Mouse (Mus musculus) natural killer cell, adult 2 months (primary cell): ENCODE measurements around the gene Ccdc186.
A peak's percentile ranks its signal among the peaks of the same experiment; 100 is the strongest.

Source experiments
- DNase-seq, 2 experiments: peaks; one replicate each; pipeline ENCODE4 v3.0.0; 2022; ENCODE audit warnings: low spot score in 2 of 2

Ccdc186 gene

GRCm38 (mm10) chr19:56821798-56822447 is at the start of gene Ccdc186:
Gene Ccdc186 (minus strand): TSS chr19:56822190.
- DNase-seq = peak; percentile 95 to 96

DNA sequence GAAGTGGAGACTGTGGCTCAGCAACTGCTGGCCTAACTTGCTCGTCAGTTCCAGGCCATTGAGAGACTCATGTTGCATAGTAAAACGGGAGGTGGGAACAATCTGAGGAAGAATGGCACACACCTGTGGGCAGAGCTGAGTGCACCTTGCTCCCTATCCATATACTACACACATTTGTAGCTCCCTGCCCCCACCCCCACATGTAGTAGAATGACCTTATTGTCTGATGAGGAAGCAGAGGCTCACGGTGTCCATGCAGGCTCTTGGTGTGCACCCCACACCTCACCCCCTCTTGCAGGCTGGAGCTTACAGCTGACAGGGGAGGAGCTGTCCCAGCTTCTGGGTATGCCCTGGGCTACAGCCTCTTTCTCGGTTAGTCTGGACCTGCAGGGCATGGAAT is 45.7 kb upstream of the Ccdc186 start:
- no peak for DNase-seq

DNA sequence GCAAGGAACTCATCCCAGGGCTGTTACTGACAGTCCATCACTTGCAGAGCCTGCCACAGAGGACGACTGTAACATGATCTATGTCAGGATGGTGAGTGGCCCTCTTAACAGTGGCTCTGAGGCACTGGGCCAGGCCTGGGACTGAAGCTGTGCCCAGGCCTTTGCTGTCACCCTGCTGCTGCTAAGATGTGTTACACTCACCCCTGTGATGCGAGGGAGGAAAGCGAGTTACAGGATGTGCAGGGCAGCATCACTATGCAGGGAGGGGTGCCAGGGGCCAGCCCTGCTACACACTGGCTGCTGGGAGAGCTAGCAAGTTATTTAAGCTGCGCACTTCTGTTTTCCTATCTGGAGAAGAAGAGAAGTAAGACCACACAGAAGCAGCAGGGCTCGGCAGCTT is 34.5 kb upstream of the Ccdc186 start:
- no peak for DNase-seq

DNA sequence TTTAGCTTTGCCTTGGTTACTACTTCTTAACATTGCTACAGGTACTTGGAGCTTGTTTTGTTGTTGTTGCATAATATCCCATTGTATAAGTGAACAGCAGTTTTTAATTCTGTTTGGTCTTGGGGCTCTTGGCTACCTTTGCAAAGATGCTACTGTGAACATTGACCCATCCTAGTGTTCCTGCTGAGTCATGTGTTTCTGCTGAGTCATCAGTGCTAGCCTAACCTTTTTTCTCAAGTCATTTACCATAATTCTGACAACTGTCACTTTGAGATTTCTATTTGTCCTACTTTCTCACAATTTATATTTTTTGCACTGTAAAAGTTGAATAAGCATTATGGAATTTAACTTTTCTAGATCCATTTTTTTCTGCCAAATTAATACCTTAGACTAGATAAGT is 30.6 kb upstream of the Ccdc186 start:
- no peak for DNase-seq

DNA sequence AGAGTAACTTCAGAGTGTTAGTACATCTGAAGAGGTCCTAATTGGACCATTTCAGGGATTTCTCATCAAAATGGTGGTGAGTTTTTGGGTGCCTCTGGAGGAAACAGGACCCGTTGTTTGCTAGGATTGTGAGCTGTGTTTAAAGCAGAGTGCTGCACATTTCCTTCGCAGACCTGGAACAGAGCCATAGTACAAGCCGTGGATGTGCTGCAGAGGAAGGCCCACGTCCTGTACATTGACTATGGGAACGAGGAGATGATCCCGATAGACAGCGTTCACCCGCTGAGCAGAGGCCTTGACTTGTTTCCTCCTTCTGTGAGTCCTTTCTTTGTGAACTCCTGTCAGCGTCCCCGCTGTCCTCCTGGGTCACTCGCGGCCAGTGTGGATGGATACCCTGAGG is 21.0 kb upstream of the Ccdc186 start:
- DNase-seq = no peak

DNA sequence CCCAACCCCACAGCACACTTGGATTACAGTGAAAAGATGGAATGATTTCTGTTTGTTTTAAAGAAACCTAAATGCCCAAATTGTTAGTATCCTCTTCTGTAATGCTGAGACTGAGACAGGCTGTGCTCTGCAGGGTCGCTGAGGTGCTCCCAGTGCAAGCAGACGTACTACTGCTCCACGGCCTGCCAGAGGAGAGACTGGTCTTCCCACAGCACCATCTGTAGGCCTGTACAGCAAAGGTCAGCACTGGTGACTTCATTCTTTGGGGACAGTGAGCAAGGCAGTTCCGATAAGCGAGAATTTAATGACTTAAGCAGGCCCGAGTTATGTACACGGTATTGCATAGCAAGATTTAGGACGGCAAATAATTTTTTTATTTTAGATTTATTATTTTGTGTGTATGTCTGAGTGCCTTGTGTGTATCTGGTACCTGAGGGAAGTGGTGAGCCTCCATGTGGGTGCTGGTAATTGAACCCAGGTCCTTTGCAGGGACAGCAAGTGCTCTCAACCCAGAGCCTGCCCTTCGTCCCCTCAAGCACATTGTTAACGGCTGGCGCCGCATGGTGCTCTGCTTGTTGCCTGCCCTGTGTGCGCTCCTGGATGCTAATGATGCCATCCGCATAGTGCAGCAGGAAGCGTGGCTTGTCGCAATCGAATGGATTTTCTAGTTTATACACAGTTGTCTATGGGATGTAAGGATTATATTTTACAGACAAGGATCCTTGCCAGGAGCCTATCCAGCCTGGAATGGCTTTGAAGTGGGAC is 17.1 kb upstream of the Ccdc186 start:
- no peak for DNase-seq

DNA sequence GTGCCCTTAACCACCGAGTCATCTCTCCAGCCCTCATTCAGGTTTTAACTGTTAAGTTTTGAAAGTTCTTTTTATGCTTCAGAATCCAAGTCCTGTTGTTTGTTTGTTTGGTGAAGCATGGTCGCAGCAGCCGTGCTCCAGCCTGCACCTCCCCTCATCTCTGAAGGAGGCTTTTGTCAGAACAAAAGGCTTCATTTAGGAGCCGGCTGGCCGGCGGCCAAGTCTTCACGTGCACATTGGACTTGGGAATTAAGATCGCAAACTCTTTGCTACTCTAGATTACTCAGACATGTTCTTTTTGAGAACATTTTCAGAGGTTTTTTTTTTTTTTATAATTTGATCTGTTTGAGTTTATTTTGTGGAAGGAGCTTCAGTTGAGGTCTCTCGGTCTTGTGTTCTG is 13.3 kb upstream of the Ccdc186 start:
- DNase-seq = no peak

DNA sequence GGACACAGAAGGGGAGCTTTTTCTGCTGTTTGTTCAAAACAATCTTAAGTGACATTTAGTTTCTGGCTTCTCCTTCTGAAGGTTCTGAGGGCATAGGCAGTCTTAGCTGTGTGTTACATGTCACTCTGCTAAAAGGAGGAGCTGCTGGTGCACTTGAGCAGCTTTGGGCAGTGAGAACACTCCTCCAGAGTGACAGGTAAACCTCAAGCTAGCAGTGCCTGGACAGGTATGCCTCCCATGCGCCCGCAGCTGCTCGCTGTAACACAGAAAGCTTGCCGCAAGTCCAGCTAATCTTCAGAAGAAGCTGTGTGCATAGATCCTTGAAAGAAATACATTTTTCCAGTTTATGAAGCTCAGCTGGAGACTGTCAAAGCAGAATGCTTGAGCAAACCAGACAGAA is 8.2 kb upstream of the Ccdc186 start:
- no peak for DNase-seq

DNA sequence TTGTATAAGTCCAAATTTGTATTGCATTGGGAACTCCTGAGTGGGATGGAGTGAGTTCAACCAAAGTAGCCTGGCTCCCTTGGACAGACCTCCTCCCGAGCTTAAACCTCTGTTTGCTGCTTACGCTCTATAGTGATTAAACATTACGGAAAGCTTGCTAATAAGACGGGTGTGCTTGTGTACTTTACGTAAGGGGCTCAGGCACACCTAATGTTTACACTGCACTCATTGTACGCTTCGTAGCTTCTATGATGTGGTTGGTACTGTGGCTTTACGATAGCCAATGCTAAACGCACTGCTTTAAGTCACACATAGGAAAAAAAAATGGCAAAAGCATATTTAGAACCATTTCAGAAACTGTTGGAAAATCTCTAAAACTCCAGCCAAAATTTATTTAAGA is 7.3 kb upstream of the Ccdc186 start:
- no peak for DNase-seq

- DNase-seq = no peak
These were observed 6.3 kb upstream of the Ccdc186 start for GRCm38 (mm10) chr19:56828305-56828704.

DNA sequence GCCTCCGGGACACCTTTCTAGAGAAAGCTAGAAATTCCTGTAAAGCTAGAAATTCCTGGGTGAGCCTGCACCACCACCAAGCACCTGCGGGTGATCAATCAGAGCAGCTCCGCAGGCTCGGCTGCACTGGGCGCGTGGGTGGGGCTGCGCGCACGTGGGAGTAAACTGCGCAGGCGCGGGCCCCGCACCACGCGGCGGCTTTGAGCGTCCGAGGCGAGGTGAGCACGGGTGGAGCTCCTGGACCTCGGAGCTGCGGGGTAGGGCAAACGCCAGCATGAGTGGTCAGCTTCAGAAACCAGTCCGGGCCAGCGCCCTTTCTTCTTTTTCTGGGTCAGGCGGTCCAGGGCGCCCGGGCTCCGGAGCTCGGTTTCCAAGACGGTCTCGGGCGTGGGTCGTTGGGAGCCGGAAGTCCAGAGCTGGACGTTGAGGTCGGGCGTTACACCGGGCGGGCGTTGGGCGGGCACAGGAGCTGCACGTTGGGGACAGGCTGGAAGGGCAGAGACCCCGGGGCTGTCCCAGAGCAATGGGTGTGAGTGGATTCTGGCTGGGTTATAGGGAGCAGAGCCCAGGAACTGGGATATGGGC is 4.1 kb upstream of the Ccdc186 start, which contains the start of gene Tdrd1:
Gene Tdrd1 (plus strand): TSS at position 163 of the 585 bp plus-strand sequence.
- DNase-seq = no peak

- DNase-seq = no peak
These were observed 452 bp upstream of the Ccdc186 start for GRCm38 (mm10) chr19:56822448-56822836.

- no peak for DNase-seq
These were observed 771 bp downstream of the Ccdc186 start for GRCm38 (mm10) chr19:56821040-56821797.

DNA sequence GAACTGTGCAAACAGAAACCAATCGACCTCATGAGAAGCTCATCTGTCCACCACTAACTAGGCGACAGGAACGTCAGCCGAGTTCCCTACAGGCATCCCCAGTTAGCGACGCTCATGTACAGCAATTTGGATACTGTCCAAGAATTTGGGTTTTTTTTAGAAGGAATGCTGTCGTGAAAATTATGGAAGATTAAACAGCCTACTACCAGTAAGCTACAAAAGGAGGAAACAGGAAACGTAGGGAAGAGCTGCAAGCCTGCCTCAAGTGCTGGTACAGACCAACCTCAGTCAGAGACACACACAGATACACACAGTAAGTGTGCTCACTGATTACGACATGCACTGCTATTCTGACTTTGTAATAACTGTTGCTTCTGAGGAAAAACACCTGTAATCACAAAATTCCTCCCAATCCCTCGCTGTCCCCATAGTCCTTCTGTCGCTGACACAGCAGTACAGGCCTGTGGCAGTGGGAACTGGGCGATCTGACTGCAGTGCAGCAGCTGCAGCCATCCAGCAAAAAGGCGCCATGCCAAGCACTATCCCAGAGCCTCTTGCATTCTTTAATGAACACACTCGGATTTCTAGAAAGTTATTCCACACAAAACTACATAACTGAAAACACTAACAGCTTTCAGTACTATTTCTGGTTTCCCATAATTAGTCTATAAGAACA is 4.0 kb downstream of the Ccdc186 start:
- DNase-seq = no peak

DNA sequence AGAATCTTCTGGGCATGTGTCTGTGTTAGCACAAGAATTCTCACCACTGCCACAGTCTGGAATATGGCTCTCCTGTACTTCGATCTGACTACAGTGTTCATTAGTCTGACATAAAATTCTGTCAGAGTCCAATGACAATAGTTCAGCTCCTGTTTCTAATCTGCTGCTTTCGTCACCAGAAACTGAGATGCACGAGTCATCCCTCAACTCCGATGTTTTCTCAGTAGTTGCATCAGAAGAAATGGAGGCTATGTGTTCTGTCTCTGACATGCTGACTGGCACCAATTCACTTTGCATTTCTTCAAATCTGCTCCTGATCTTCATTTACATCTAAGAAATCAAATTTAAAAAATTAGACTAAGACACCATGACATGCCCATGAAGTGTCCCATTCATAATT is 8.6 kb downstream of the Ccdc186 start:
- no peak for DNase-seq

DNA sequence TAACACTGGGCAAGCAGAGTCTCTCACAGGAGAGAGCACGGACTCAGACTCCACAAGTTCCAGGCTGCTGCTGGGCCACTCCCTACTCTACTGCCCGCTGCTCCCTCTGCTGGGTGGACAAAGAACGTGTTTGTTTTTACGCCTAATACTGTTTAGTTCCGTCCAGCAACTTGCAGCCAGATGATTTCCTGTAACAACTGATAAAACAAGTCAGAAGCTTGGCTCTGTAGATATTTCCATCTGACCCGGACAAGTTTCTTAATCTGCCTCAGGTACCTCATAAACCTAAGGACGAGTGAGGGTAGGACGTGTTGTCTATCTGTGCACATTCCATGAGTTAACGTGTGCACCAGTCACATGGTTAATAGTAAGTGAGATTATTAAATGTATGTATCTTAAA is 10.4 kb downstream of the Ccdc186 start:
- peak; percentile 25 to 45 for DNase-seq

GRCm38 (mm10) chr19:56810641-56811146 is 11.3 kb downstream of the Ccdc186 start:
- DNase-seq = no peak

GRCm38 (mm10) chr19:56808771-56809170 is 13.2 kb downstream of the Ccdc186 start:
- no peak for DNase-seq

GRCm38 (mm10) chr19:56807122-56807521 is 14.9 kb downstream of the Ccdc186 start:
- DNase-seq = no peak

DNA sequence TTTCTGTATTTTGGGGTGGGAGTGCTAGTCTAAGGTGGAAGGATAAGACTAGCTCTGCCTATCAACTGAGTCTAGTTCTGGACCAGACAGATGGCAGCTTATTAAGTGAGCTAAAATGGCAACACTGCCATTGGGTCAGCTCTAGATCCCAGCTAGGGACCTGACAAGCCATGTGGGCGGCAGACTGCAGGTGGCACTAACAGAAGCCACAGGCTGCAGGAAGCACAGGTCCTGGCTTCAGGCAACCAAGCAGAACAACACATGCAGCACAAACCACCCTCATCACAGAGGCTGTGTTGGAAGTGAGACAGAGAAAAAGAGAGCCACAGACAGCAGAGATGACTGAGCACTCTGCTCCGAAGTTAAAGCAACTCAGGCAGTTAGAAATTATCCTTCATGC is 16.6 kb downstream of the Ccdc186 start:
- DNase-seq = peak in 1 of 2 experiments; percentile 17

GRCm38 (mm10) chr19:56802352-56802746 is 19.6 kb downstream of the Ccdc186 start:
- no peak for DNase-seq
